Mouse (Mus musculus): ENCODE measurements around the gene Mff.

- TF ChIP-seq POLR2A (IDR thresholded peaks at IDR 0.05; ENCODE audit: insufficient read depth, low read depth, low read length), result no peak
- no peak for TF ChIP-seq CTCF (IDR thresholded peaks at IDR 0.05)
Observed at GRCm38 (mm10) chr1:82725026-82725874, 560 bp downstream of the Mff start.

Data from heart, adult 2 months (tissue).